Mouse (Mus musculus) cerebellum, postnatal 25 days (tissue): ENCODE data around the gene 0610009B22Rik.

Experiments used
- DNase-seq, 2 experiments: peaks; one replicate each; pipeline ENCODE4 v3.0.0; 2021; ENCODE audit warnings: mixed read lengths in 2 of 2

Gene 0610009B22Rik

DNA sequence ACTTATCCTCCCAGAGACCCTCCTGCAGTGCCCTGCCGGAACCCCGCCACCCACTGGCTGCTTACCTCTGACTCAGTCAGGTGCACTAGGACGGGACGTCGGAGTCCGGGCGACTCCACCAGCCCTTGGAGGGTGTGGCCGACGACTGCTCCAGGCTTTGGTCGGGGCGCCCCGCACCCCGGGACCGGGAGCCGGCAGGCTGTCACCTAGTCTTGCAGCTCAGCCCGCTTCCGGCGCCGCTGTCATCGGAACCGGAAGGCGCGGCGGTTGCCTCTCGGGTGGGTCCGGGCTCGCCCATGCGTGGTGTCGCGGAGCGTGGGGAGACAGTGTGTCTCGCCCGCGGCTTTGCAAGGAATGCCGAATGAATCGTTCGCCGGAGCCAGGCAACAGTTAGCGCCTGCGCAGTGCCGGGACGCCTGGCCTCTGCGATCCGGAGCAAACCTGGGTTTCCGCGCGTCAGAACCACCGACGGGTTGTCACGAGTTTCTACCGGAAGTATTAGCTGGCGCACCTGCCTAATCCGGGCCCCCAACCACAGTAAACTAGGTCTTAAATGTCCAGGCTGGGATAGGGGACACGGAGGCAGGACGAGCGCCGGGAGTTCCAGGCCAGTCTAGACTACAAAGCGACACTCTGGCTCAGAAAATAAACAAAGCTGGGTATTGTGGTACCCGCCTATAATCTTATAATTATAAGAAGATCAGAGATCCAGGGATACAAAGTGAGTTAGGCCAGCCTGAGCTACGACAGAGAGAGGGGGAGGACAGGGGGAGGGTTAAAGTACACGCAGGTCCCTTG is 53.0 kb downstream of the 0610009B22Rik start, which contains the start of gene Rmnd5b:
Gene Rmnd5b, minus strand, starts transcription at position 372 of the 798 bp plus-strand sequence.
- peak; percentile 94 for DNase-seq
